Mouse (Mus musculus): ENCODE data around the gene Pygl.

The Pygl gene

GRCm38 (mm10) chr12:70231294-70231693 is at the start of gene Pygl:
Gene Pygl (minus strand): TSS chr12:70231488.
- no peak for DNase-seq (ENCODE audit: low read depth, low spot score)

- DNase-seq (ENCODE audit: low read depth, low spot score), result no peak
These were observed 49.6 kb upstream of the Pygl start for GRCm38 (mm10) chr12:70280930-70281329.

GRCm38 (mm10) chr12:70280381-70280780 is 49.1 kb upstream of the Pygl start:
- DNase-seq (ENCODE audit: low read depth, low spot score), result no peak

- no peak for DNase-seq (ENCODE audit: low read depth, low spot score)
These were observed 46.0 kb upstream of the Pygl start for GRCm38 (mm10) chr12:70277071-70277939.

- no peak for DNase-seq (ENCODE audit: low read depth, low spot score)
These were observed 38.4 kb upstream of the Pygl start for GRCm38 (mm10) chr12:70269724-70270123.

- DNase-seq (ENCODE audit: low read depth, low spot score), result no peak
These were observed 36.0 kb upstream of the Pygl start for GRCm38 (mm10) chr12:70267314-70267713.

GRCm38 (mm10) chr12:70266494-70266931 is 35.2 kb upstream of the Pygl start:
- no peak for DNase-seq (ENCODE audit: low read depth, low spot score)

GRCm38 (mm10) chr12:70263721-70264120 is 32.4 kb upstream of the Pygl start:
- DNase-seq (ENCODE audit: low read depth, low spot score), result no peak

- DNase-seq (ENCODE audit: low read depth, low spot score), result no peak
These were observed 31.1 kb upstream of the Pygl start for GRCm38 (mm10) chr12:70262271-70262953.

GRCm38 (mm10) chr12:70251210-70251884 is 20.1 kb upstream of the Pygl start:
- no peak for DNase-seq (ENCODE audit: low read depth, low spot score)

- DNase-seq (ENCODE audit: low read depth, low spot score), result no peak
These were observed 18.4 kb upstream of the Pygl start for GRCm38 (mm10) chr12:70249616-70250157.

- no peak for DNase-seq (ENCODE audit: low read depth, low spot score)
These were observed 16.6 kb upstream of the Pygl start for GRCm38 (mm10) chr12:70247683-70248474.

- DNase-seq (ENCODE audit: low read depth, low spot score), result no peak
These were observed 11.3 kb upstream of the Pygl start for GRCm38 (mm10) chr12:70242550-70242949.

GRCm38 (mm10) chr12:70239741-70240140 is 8.5 kb upstream of the Pygl start:
- DNase-seq (ENCODE audit: low read depth, low spot score), result no peak

GRCm38 (mm10) chr12:70238604-70239003 is 7.3 kb upstream of the Pygl start:
- no peak for DNase-seq (ENCODE audit: low read depth, low spot score)

GRCm38 (mm10) chr12:70234938-70235484 is 3.7 kb upstream of the Pygl start:
- DNase-seq (ENCODE audit: low read depth, low spot score), result peak; percentile 28

- DNase-seq (ENCODE audit: low read depth, low spot score), result no peak
These were observed 3.1 kb upstream of the Pygl start for GRCm38 (mm10) chr12:70234411-70234810.

GRCm38 (mm10) chr12:70233637-70234315 is 2.5 kb upstream of the Pygl start:
- no peak for DNase-seq (ENCODE audit: low read depth, low spot score)

GRCm38 (mm10) chr12:70232020-70232544 is 794 bp upstream of the Pygl start:
- DNase-seq (ENCODE audit: low read depth, low spot score), result no peak

GRCm38 (mm10) chr12:70228155-70228554 is 3.1 kb downstream of the Pygl start:
- DNase-seq (ENCODE audit: low read depth, low spot score), result no peak

All from WW6 (cell line).